Mouse (Mus musculus) lung, postnatal 14 days (tissue): ENCODE data around the gene Tpsab1.
A peak's percentile ranks its signal among the peaks of the same experiment; 100 is the strongest.

ENCODE experiments used
- DNase-seq: peaks from one replicate; pipeline ENCODE4 v3.0.0; 2021

Tpsab1 gene

GRCm38 (mm10) chr17:25345462-25345861 is at the start of gene Tpsab1:
Gene Tpsab1 (minus strand): TSS chr17:25345562.
- DNase-seq, result no peak

- DNase-seq, result no peak
Observed at GRCm38 (mm10) chr17:25394526-25394925, 49.2 kb upstream of the Tpsab1 start.

GRCm38 (mm10) chr17:25374011-25374410 is 28.6 kb upstream of the Tpsab1 start:
- DNase-seq, result peak; percentile 44

GRCm38 (mm10) chr17:25372491-25372890 is 27.1 kb upstream of the Tpsab1 start:
- no peak for DNase-seq

- DNase-seq, result no peak
Observed at GRCm38 (mm10) chr17:25368973-25369372, 23.6 kb upstream of the Tpsab1 start, which contains the start of gene Tpsg1. Gene Tpsg1 (plus strand): TSS chr17:25369273.

- no peak for DNase-seq
Observed at GRCm38 (mm10) chr17:25366005-25366404, 20.6 kb upstream of the Tpsab1 start, which contains the start of gene Tpsb2. Gene Tpsb2 (plus strand): TSS chr17:25366305.

GRCm38 (mm10) chr17:25363726-25364125 is 18.4 kb upstream of the Tpsab1 start:
- peak; percentile 25 for DNase-seq

GRCm38 (mm10) chr17:25361291-25361690 is 15.9 kb upstream of the Tpsab1 start:
- DNase-seq, result no peak

- no peak for DNase-seq
Observed at GRCm38 (mm10) chr17:25341490-25341889, 3.9 kb downstream of the Tpsab1 start.

- DNase-seq, result no peak
Observed at GRCm38 (mm10) chr17:25340003-25340402, 5.4 kb downstream of the Tpsab1 start.

GRCm38 (mm10) chr17:25338218-25338617 is 7.1 kb downstream of the Tpsab1 start:
- DNase-seq, result no peak

- DNase-seq, result peak; percentile 51
Observed at GRCm38 (mm10) chr17:25333943-25334342, 11.4 kb downstream of the Tpsab1 start.

- no peak for DNase-seq
Observed at GRCm38 (mm10) chr17:25332321-25332720, 13.0 kb downstream of the Tpsab1 start.

GRCm38 (mm10) chr17:25322930-25323329 is 22.4 kb downstream of the Tpsab1 start:
- no peak for DNase-seq

GRCm38 (mm10) chr17:25320819-25321218 is 24.5 kb downstream of the Tpsab1 start:
- no peak for DNase-seq

GRCm38 (mm10) chr17:25318354-25318753 is 27.0 kb downstream of the Tpsab1 start, which contains the start of gene Prss29:
Gene Prss29 (plus strand): TSS chr17:25318654.
- no peak for DNase-seq

GRCm38 (mm10) chr17:25308346-25308745 is 37.0 kb downstream of the Tpsab1 start, which contains the start of gene Prss28:
Gene Prss28 (plus strand): TSS chr17:25308646.
- no peak for DNase-seq

GRCm38 (mm10) chr17:25298094-25298493 is 47.3 kb downstream of the Tpsab1 start, which contains the start of gene Prss34:
Gene Prss34 (plus strand): TSS chr17:25298394.
- DNase-seq, result no peak

GRCm38 (mm10) chr17:25294111-25294510 is 51.3 kb downstream of the Tpsab1 start:
- DNase-seq, result no peak

- no peak for DNase-seq
Observed at GRCm38 (mm10) chr17:25293495-25293894, 51.9 kb downstream of the Tpsab1 start.
